Mouse (Mus musculus): Measurements from ENCODE around the gene Cnnm4. TPM values are rescaled to one million over a fixed set of nuclear protein-coding genes. Genes with fewer than 3 reads are reported as not detected.

Gene Cnnm4
- total RNA-seq, 1 experiment, result 10.7 TPM

GRCm38 (mm10) chr1:36478343-36478795 is 6.9 kb downstream of the Cnnm4 start:
- in situ Hi-C loops (cut with MboI; ENCODE audit: low sequenced_read_pairs in 2 of 2, unreplicated experiment in 2 of 2), result no loop called here
- DNase-seq (ENCODE audit: low read depth, low spot score), result no peak
- no peaks in the 10 kb centered on the region for H3K4me1 ChIP-seq (ENCODE audit: control insufficient read depth in 2 of 2, insufficient read depth in 2 of 2, low read length in 2 of 2, poor library complexity in 1 of 2)
- no peak overlapping the region for H3K9ac ChIP-seq (ENCODE audit: insufficient read depth, low read depth, low read length, poor library complexity, severe bottlenecking)
- H3K27ac ChIP-seq (ENCODE audit: insufficient read depth, low read depth, low read length, poor library complexity, severe bottlenecking), result no peak overlapping the region
- no peak for TF ChIP-seq ZNF384 (IDR thresholded peaks at IDR 0.05; ENCODE audit: low read depth, low read length)
- no peaks in the 10 kb centered on the region for H3K36me3 ChIP-seq (ENCODE audit: control insufficient read depth, insufficient read depth, low read length, poor library complexity, severe bottlenecking)
- H3K9me3 ChIP-seq (ENCODE audit: control insufficient read depth, insufficient read depth, low read depth, low read length), result no peaks in the 10 kb centered on the region
- no peak overlapping the region for H3K4me3 ChIP-seq (ENCODE audit: insufficient read depth in 1 of 2, low read depth in 1 of 2, low read length in 2 of 2, poor library complexity in 1 of 2, severe bottlenecking in 1 of 2)

GRCm38 (mm10) chr1:36479903-36480899 is 8.8 kb downstream of the Cnnm4 start:
- in situ Hi-C loops (cut with MboI; ENCODE audit: low sequenced_read_pairs in 2 of 2, unreplicated experiment in 2 of 2), result no loop called here
- peaks cover 0 to 4% of the 10 kb centered on the region in 2 experiments; a peak in 1 of 4 replicates for H3K4me1 ChIP-seq (ENCODE audit: control insufficient read depth in 2 of 2, insufficient read depth in 2 of 2, low read length in 2 of 2, poor library complexity in 1 of 2)
- H3K9me3 ChIP-seq (ENCODE audit: control insufficient read depth, insufficient read depth, low read depth, low read length), result no peaks in the 10 kb centered on the region
- H3K36me3 ChIP-seq (ENCODE audit: control insufficient read depth, insufficient read depth, low read length, poor library complexity, severe bottlenecking), result no peaks in the 10 kb centered on the region
- no peak overlapping the region; the same call in 1 of the 2 replicates for H3K27ac ChIP-seq (ENCODE audit: insufficient read depth, low read depth, low read length, poor library complexity, severe bottlenecking)
- H3K4me3 ChIP-seq (ENCODE audit: insufficient read depth in 1 of 2, low read depth in 1 of 2, low read length in 2 of 2, poor library complexity in 1 of 2, severe bottlenecking in 1 of 2), result no peak overlapping the region
- DNase-seq (ENCODE audit: low read depth, low spot score), result no peak
- no peak overlapping the region for H3K9ac ChIP-seq (ENCODE audit: insufficient read depth, low read depth, low read length, poor library complexity, severe bottlenecking)
- TF ChIP-seq HCFC1 (IDR thresholded peaks at IDR 0.05; ENCODE audit: borderline replicate concordance, insufficient read depth, low read length) (no peak), ZNF384 (IDR thresholded peaks at IDR 0.05; ENCODE audit: low read depth, low read length) (no peak), MAFK (IDR thresholded peaks at IDR 0.05; ENCODE audit: insufficient read depth, low read depth, low read length) (no peak)

- in situ Hi-C loops (cut with MboI; ENCODE audit: low sequenced_read_pairs in 2 of 2, unreplicated experiment in 2 of 2), result no loop called here
- no peak for TF ChIP-seq ZC3H11A (IDR thresholded peaks at IDR 0.05; ENCODE audit: borderline replicate concordance, low read depth, low read length)
- TF ChIP-seq MAFK (IDR thresholded peaks at IDR 0.05; ENCODE audit: insufficient read depth, low read depth, low read length), result no peak
- no peak for TF ChIP-seq ZNF384 (IDR thresholded peaks at IDR 0.05; ENCODE audit: low read depth, low read length)
- no peak overlapping the region for H3K9ac ChIP-seq (ENCODE audit: insufficient read depth, low read depth, low read length, poor library complexity, severe bottlenecking)
- H3K9me3 ChIP-seq (ENCODE audit: control insufficient read depth, insufficient read depth, low read depth, low read length), result no peaks in the 10 kb centered on the region
- no peaks in the 10 kb centered on the region for H3K36me3 ChIP-seq (ENCODE audit: control insufficient read depth, insufficient read depth, low read length, poor library complexity, severe bottlenecking)
- no peak overlapping the region for H3K4me3 ChIP-seq (ENCODE audit: insufficient read depth in 1 of 2, low read depth in 1 of 2, low read length in 2 of 2, poor library complexity in 1 of 2, severe bottlenecking in 1 of 2)
- no peak for DNase-seq (ENCODE audit: low read depth, low spot score)
- no peak overlapping the region for H3K27ac ChIP-seq (ENCODE audit: insufficient read depth, low read depth, low read length, poor library complexity, severe bottlenecking)
- H3K4me1 ChIP-seq (ENCODE audit: control insufficient read depth in 2 of 2, insufficient read depth in 2 of 2, low read length in 2 of 2, poor library complexity in 1 of 2), result peaks cover 0 to 4% of the 10 kb centered on the region in 2 experiments; a peak in 1 of 4 replicates
Measured at GRCm38 (mm10) chr1:36483825-36484224, 12.4 kb downstream of the Cnnm4 start.

- Histone ChIP-seq H3K9ac (ENCODE audit: insufficient read depth, low read depth, low read length, poor library complexity, severe bottlenecking) (no peak overlapping the region), H3K27ac (ENCODE audit: insufficient read depth, low read depth, low read length, poor library complexity, severe bottlenecking) (no peak overlapping the region), H3K4me3 (ENCODE audit: insufficient read depth in 1 of 2, low read depth in 1 of 2, low read length in 2 of 2, poor library complexity in 1 of 2, severe bottlenecking in 1 of 2) (no peak overlapping the region), H3K36me3 (ENCODE audit: control insufficient read depth, insufficient read depth, low read length, poor library complexity, severe bottlenecking) (no peaks in the 10 kb centered on the region), H3K4me1 (ENCODE audit: control insufficient read depth in 2 of 2, insufficient read depth in 2 of 2, low read length in 2 of 2, poor library complexity in 1 of 2) (peaks cover 0 to 4% of the 10 kb centered on the region in 2 experiments; a peak in 1 of 4 replicates), H3K9me3 (ENCODE audit: control insufficient read depth, insufficient read depth, low read depth, low read length) (no peaks in the 10 kb centered on the region)
- in situ Hi-C loops (cut with MboI; ENCODE audit: low sequenced_read_pairs in 2 of 2, unreplicated experiment in 2 of 2), result no loop called here
- TF ChIP-seq ZNF384 (IDR thresholded peaks at IDR 0.05; ENCODE audit: low read depth, low read length), result no peak
- TF ChIP-seq HCFC1 (IDR thresholded peaks at IDR 0.05; ENCODE audit: borderline replicate concordance, insufficient read depth, low read length), result no peak
- TF ChIP-seq ZC3H11A (IDR thresholded peaks at IDR 0.05; ENCODE audit: borderline replicate concordance, low read depth, low read length), result no peak
- no peak for DNase-seq (ENCODE audit: low read depth, low spot score)
Measured at GRCm38 (mm10) chr1:36485080-36485479, 13.7 kb downstream of the Cnnm4 start.

DNA sequence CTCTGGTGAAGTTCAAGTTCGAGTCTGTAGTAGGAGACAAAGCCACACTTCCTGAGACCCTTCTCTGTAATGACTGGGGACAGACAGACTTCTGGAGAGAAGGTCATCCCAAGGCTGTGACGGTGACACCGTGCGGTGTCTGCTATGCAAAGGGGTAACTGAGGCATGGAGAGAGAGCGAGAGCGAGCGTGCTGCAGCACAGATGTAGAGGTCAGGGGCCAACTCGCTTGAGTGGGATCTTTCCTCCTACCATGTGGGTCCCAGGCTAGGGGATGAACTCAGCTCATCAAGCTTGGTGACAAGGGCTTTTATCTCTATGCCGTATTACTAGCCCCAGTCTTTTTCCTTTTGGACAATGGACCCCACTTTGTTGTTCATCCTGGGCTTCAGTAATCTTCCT is 15.7 kb downstream of the Cnnm4 start:
- TF ChIP-seq ZNF384 (IDR thresholded peaks at IDR 0.05; ENCODE audit: low read depth, low read length) (no peak), ZC3H11A (IDR thresholded peaks at IDR 0.05; ENCODE audit: borderline replicate concordance, low read depth, low read length) (no peak), MAFK (IDR thresholded peaks at IDR 0.05; ENCODE audit: insufficient read depth, low read depth, low read length) (no peak), HCFC1 (IDR thresholded peaks at IDR 0.05; ENCODE audit: borderline replicate concordance, insufficient read depth, low read length) (no peak), CHD2 (IDR thresholded peaks at IDR 0.05; ENCODE audit: low read depth, low read length) (no peak)
- Histone ChIP-seq H3K9me3 (ENCODE audit: control insufficient read depth, insufficient read depth, low read depth, low read length) (no peaks in the 10 kb centered on the region), H3K4me3 (ENCODE audit: insufficient read depth in 1 of 2, low read depth in 1 of 2, low read length in 2 of 2, poor library complexity in 1 of 2, severe bottlenecking in 1 of 2) (no peak overlapping the region), H3K4me1 (ENCODE audit: control insufficient read depth in 2 of 2, insufficient read depth in 2 of 2, low read length in 2 of 2, poor library complexity in 1 of 2) (peaks cover 0 to 4% of the 10 kb centered on the region in 2 experiments; a peak in 1 of 4 replicates), H3K27ac (ENCODE audit: insufficient read depth, low read depth, low read length, poor library complexity, severe bottlenecking) (no peak overlapping the region), H3K36me3 (ENCODE audit: control insufficient read depth, insufficient read depth, low read length, poor library complexity, severe bottlenecking) (no peaks in the 10 kb centered on the region), H3K9ac (ENCODE audit: insufficient read depth, low read depth, low read length, poor library complexity, severe bottlenecking) (no peak overlapping the region)
- in situ Hi-C loops (cut with MboI; ENCODE audit: low sequenced_read_pairs in 2 of 2, unreplicated experiment in 2 of 2), result no loop called here
- DNase-seq (ENCODE audit: low read depth, low spot score), result no peak

Data from ES-E14 (cell line).